Mouse (Mus musculus) right cerebral cortex, postnatal 14 days (tissue): ENCODE measurements around the gene D130052B06Rik.

Experiments
- DNase-seq: peaks from one replicate; pipeline ENCODE4 v3.0.0; 2022

The D130052B06Rik gene

GRCm38 (mm10) chr11:33668376-33668775 is 69.3 kb downstream of the D130052B06Rik start:
- no peak for DNase-seq

- DNase-seq, result no peak
Measured at GRCm38 (mm10) chr11:33670105-33670965, 71.2 kb downstream of the D130052B06Rik start.
